Mouse (Mus musculus): ENCODE results near the gene Slc43a1. TPM values are rescaled to one million over a fixed set of nuclear protein-coding genes. Genes with fewer than 3 reads are reported as not detected.

Slc43a1 gene
- polyA plus RNA-seq, 1 experiment from 2014 or later, result 14.3 TPM

DNA sequence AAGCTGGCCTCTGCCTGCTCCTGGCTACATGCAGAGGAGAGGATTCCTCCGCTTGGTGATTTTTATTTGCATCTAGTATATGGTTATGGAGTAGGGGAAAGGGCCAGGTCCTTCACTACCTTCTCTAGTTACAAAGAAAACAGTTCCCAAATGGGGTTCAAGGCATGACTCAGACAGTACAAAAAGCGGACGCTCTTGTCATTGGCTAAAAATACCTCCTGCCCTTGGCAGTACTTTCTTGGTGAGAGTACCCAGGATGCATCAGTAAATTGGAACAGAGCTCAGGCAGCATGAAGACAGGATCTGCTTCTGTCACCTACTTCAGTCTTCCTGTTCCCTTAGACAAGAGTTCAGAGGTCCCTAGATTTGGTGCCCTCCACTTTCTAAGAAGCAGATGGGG is 18.8 kb upstream of the Slc43a1 start:
- H3K9me3 ChIP-seq (ENCODE audit: control insufficient read depth, low read length), result no peaks in the 10 kb centered on the region
- H3K4me3 ChIP-seq (ENCODE audit: low read depth, low read length), result no peak overlapping the region
- 50% methylated on average over 3 of the region's 3 CpGs for WGBS
- DNase-seq (ENCODE audit: low spot score) (no peak), ATAC-seq (ENCODE audit: low read depth) (no peak)
- no peaks in the 10 kb centered on the region; the same call in 1 of the 2 replicates for H3K27me3 ChIP-seq (replicated peaks; ENCODE audit: control insufficient read depth, insufficient read depth, low read length)
- H3K27ac ChIP-seq (replicated peaks; ENCODE audit: low read depth, low read length), result no peak overlapping the region
- no peak overlapping the region for H3K4me2 ChIP-seq (ENCODE audit: low read depth, low read length)
- H3K36me3 ChIP-seq (ENCODE audit: control insufficient read depth, insufficient read depth, low read length), result no peaks in the 10 kb centered on the region
- H3K4me1 ChIP-seq (ENCODE audit: control insufficient read depth, insufficient read depth, low read length), result no peaks in the 10 kb centered on the region
- no peak overlapping the region for H3K9ac ChIP-seq (ENCODE audit: low read depth, low read length)

DNA sequence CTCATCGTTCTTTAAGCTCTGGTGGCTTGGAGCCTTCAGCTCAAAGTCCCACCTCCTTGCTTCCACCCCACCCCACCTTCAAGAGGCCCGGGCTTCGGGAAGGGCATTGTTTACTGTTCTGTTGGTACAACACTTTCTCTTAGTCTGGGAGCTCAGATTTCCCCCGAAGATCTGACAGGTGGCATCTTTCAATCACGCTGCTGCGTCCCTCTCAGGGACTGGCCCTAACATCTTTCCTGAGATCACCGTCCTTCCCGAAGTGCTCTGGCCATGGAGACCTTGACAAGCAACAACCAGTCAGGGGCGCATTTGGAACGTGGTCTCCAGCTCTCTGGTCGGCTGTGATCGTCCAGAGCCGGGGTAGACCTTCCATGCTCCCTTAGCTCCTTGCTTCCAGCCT is 16.1 kb upstream of the Slc43a1 start, which contains the start of gene Smtnl1:
TSS of gene Smtnl1 (minus strand) at position 101 of the 400 bp plus-strand sequence.
- no peak for DNase-seq (ENCODE audit: low spot score)
- WGBS, result 52% methylated on average over 13 of the region's 13 CpGs
- H3K4me3 ChIP-seq (ENCODE audit: low read depth, low read length), result no peak within 1 kb of the TSS
- H3K27me3 ChIP-seq (replicated peaks; ENCODE audit: control insufficient read depth, insufficient read depth, low read length), result no peaks in the 10 kb centered on the region; the same call in 1 of the 2 replicates
- ATAC-seq (ENCODE audit: low read depth), result no peak
- no peaks in the 10 kb centered on the region for H3K9me3 ChIP-seq (ENCODE audit: control insufficient read depth, low read length)
- H3K9ac ChIP-seq (ENCODE audit: low read depth, low read length), result no peak within 1 kb of the TSS
- no peak within 1 kb of the TSS for H3K27ac ChIP-seq (replicated peaks; ENCODE audit: low read depth, low read length)
- H3K36me3 ChIP-seq (ENCODE audit: control insufficient read depth, insufficient read depth, low read length), result no peaks in the 10 kb centered on the region
- no peak within 1 kb of the TSS for H3K4me2 ChIP-seq (ENCODE audit: low read depth, low read length)
- H3K4me1 ChIP-seq (ENCODE audit: control insufficient read depth, insufficient read depth, low read length), result peaks cover 2% of the 10 kb centered on the region; the same call in 1 of the 2 replicates

DNA sequence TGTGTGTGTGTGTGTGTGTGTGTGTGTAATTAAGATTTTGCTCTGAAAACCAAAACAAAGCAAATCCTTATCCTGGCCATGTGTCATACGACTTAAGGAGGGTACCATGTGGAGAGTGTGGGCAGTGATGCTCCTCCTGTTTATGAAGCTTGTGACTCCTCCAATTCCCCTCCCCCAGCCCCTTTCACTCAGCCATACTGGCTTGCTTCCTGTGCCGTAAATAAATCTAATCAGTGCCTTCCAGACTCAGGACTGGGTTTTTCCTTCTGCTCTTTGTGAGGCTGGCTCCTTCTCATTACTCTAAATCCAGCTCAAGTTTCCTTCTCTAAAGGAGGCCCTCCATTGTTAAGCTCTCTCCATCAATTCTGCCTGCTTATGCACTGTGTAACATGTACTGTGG is 15.4 kb upstream of the Slc43a1 start:
- H3K27me3 ChIP-seq (replicated peaks; ENCODE audit: control insufficient read depth, insufficient read depth, low read length), result no peaks in the 10 kb centered on the region; the same call in 1 of the 2 replicates
- 13% methylated on average over 2 of the region's 2 CpGs for WGBS
- DNase-seq (ENCODE audit: low spot score) (peak; percentile 26), ATAC-seq (ENCODE audit: low read depth) (peak; percentile 18; the same call in 1 of the 2 replicates)
- no peak overlapping the region for H3K9ac ChIP-seq (ENCODE audit: low read depth, low read length)
- H3K4me3 ChIP-seq (ENCODE audit: low read depth, low read length), result no peak overlapping the region
- H3K36me3 ChIP-seq (ENCODE audit: control insufficient read depth, insufficient read depth, low read length), result no peaks in the 10 kb centered on the region
- H3K4me2 ChIP-seq (ENCODE audit: low read depth, low read length), result no peak overlapping the region
- no peaks in the 10 kb centered on the region for H3K9me3 ChIP-seq (ENCODE audit: control insufficient read depth, low read length)
- no peak overlapping the region for H3K27ac ChIP-seq (replicated peaks; ENCODE audit: low read depth, low read length)
- peaks cover 5% of the 10 kb centered on the region; the same call in 1 of the 2 replicates for H3K4me1 ChIP-seq (ENCODE audit: control insufficient read depth, insufficient read depth, low read length)

DNA sequence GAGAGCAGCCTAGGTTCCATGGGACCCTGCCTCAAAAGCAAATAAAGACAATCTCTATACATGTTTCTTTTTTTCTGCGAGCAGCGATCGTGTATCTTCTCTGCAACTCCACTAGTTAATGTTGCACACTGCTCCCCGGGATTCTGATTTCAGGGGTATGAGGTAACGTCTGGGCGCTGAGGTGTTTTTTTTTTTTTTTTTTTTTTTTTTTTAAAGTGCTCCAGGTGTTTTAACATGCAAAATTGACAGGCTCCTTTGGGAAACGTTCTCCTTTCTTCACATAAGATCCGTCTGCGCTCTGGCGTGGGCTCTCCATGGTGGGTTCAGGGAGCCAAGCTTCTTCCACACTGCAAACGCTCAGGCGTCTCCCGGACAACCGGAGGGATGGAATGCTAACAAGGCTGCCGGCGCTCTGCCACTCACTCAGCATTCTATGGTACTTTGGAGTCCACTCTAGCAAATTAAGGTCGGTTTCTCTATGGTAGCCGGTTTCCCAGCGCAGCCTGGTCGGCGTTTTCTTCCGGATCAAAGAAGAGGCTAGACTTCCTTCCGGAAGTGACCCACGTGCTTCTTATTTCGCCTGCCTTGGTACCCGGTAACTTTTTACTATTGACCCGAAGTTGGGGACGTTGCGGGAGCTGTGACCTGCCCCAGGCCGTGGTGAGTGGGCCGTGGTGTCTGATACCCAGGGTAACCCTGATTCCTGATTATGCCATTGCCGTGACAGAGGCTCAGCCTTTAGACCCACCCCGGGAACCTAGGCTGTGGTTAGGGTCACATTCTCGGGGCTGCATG is 12.0 kb upstream of the Slc43a1 start, which contains the start of gene Timm10:
TSS of gene Timm10 (plus strand) at position 510 of the 795 bp plus-strand sequence.
- Histone ChIP-seq H3K27ac (replicated peaks; ENCODE audit: low read depth, low read length) (no peak within 1 kb of the TSS; the same call in 1 of the 2 replicates), H3K4me2 (ENCODE audit: low read depth, low read length) (peak within 1 kb of the TSS; percentile 99), H3K9ac (ENCODE audit: low read depth, low read length) (peak within 1 kb of the TSS; percentile 69), H3K27me3 (replicated peaks; ENCODE audit: control insufficient read depth, insufficient read depth, low read length) (no peaks in the 10 kb centered on the region), H3K36me3 (ENCODE audit: control insufficient read depth, insufficient read depth, low read length) (0 out of 2 replicates have a peak, but pooled peaks cover 6% of the 10 kb centered on the region), H3K4me3 (ENCODE audit: low read depth, low read length) (peak within 1 kb of the TSS; percentile 72), H3K4me1 (ENCODE audit: control insufficient read depth, insufficient read depth, low read length) (peaks cover 5% of the 10 kb centered on the region; the same call in 1 of the 2 replicates), H3K9me3 (ENCODE audit: control insufficient read depth, low read length) (no peaks in the 10 kb centered on the region)
- peak; percentile 96 for ATAC-seq (ENCODE audit: low read depth)
- 0% methylated on average over 34 of the region's 34 CpGs for WGBS
- peak; percentile 97 for DNase-seq (ENCODE audit: low spot score)

DNA sequence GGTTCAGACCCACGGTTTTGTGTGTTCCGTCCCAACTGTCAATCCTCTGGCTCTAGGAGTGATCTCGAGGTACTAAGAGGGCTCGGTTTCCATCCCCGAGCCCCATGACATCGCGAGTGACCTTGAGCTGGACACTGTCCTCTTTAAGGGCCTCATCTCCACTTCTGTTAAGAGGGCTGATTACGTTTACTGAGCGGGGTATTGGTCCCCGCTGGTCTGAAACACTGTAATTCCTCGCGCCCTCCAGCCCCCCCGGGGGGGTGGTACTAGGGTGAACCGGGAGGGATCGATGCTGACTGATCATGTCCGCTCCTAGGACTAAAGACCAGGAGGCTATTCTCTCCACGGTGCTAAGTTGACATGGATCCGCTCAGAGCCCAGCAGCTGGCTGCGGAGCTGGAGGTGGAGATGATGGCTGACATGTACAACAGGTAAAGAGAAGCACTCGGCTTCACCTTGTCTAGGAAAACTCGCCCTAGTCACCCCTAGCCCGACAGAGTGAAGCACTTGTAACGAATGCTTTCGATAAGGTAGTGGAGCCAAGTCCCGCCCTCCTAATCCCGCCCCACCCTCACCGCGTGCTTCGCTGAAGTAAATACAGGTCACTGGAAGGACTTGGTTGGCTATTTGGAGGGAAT is 11.2 kb upstream of the Slc43a1 start:
- peaks cover 5% of the 10 kb centered on the region; the same call in 1 of the 2 replicates for H3K4me1 ChIP-seq (ENCODE audit: control insufficient read depth, insufficient read depth, low read length)
- no peak; the same call in 1 of the 2 replicates for ATAC-seq (ENCODE audit: low read depth)
- DNase-seq (ENCODE audit: low spot score), result no peak
- H3K27me3 ChIP-seq (replicated peaks; ENCODE audit: control insufficient read depth, insufficient read depth, low read length), result no peaks in the 10 kb centered on the region
- no peak overlapping the region for H3K27ac ChIP-seq (replicated peaks; ENCODE audit: low read depth, low read length)
- peak overlapping the region; percentile 72 for H3K4me3 ChIP-seq (ENCODE audit: low read depth, low read length)
- peak overlapping the region; percentile 99 for H3K4me2 ChIP-seq (ENCODE audit: low read depth, low read length)
- H3K9ac ChIP-seq (ENCODE audit: low read depth, low read length), result peak overlapping the region; percentile 69
- H3K9me3 ChIP-seq (ENCODE audit: control insufficient read depth, low read length), result no peaks in the 10 kb centered on the region
- 0 out of 2 replicates have a peak, but pooled peaks cover 6% of the 10 kb centered on the region for H3K36me3 ChIP-seq (ENCODE audit: control insufficient read depth, insufficient read depth, low read length)
- 1% methylated on average over 29 of the region's 29 CpGs for WGBS

DNA sequence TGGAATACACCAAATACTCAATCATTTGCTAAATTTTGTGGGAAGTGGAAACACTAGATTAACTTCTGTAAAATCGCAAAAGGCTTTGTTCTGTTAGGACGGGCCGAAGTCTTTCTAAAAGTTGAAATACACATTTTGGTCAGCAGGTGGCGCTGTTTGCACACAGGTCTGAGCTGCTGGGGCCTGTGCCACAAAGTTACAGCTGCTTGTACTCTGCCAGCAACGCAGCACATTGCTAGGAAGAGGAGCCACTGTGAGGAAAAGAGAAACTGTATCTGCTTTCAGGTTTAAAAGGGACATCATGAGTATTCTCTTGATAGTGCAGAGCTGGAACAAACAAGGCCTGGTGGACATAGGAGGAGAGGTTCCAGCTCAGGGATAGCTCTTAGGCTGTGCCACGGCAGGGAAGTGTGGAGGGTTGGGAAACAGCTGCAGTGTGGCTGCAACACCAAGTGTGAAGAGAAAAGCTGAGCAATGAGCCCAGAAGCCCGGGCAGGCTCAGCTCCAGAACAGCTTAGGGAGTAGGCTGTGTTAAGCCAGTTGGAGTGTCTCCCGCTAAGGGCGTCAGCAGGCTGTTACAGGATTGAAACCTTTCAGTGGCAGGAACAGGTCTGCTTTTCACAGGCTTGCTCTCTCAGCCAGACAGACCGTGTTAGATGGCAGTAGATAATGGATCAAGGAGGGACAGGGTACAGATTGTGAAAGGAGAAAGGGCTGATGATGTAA is 6.8 kb upstream of the Slc43a1 start:
- Histone ChIP-seq H3K27ac (replicated peaks; ENCODE audit: low read depth, low read length) (peak overlapping the region; percentile 19), H3K4me3 (ENCODE audit: low read depth, low read length) (no peak overlapping the region), H3K4me1 (ENCODE audit: control insufficient read depth, insufficient read depth, low read length) (peaks cover 5% of the 10 kb centered on the region; the same call in 1 of the 2 replicates), H3K4me2 (ENCODE audit: low read depth, low read length) (no peak overlapping the region), H3K9me3 (ENCODE audit: control insufficient read depth, low read length) (no peaks in the 10 kb centered on the region), H3K9ac (ENCODE audit: low read depth, low read length) (peak overlapping the region; percentile 30; the same call in 1 of the 2 replicates), H3K27me3 (replicated peaks; ENCODE audit: control insufficient read depth, insufficient read depth, low read length) (no peaks in the 10 kb centered on the region), H3K36me3 (ENCODE audit: control insufficient read depth, insufficient read depth, low read length) (0 out of 2 replicates have a peak, but pooled peaks cover 6% of the 10 kb centered on the region)
- peak; percentile 93 for DNase-seq (ENCODE audit: low spot score)
- 34% methylated on average over 10 of the region's 10 CpGs for WGBS
- ATAC-seq (ENCODE audit: low read depth), result peak; percentile 79

DNA sequence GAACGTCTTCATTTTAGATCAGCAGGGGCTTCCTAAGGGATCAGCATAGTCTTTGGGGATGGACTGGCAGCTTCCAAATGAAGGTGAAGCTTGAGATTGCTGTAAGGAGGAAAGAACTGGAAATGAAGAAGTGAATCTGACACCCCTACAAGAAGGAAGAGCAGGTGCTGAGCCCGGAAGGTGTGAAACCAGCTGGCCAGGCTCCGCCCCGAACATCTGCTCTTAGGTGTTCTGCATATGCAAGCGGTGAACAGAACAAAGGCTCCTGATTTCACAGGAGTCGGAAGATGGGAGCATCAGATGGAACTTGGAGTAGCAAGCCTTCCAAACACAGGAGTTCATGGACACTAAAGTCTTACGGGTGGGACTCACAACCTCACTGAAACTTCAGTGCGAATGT is 1.5 kb upstream of the Slc43a1 start:
- Histone ChIP-seq H3K9me3 (ENCODE audit: control insufficient read depth, low read length) (no peaks in the 10 kb centered on the region), H3K9ac (ENCODE audit: low read depth, low read length) (no peak overlapping the region), H3K27ac (replicated peaks; ENCODE audit: low read depth, low read length) (no peak overlapping the region), H3K4me2 (ENCODE audit: low read depth, low read length) (no peak overlapping the region), H3K4me3 (ENCODE audit: low read depth, low read length) (no peak overlapping the region), H3K4me1 (ENCODE audit: control insufficient read depth, insufficient read depth, low read length) (peaks cover 14% of the 10 kb centered on the region), H3K36me3 (ENCODE audit: control insufficient read depth, insufficient read depth, low read length) (no peaks in the 10 kb centered on the region), H3K27me3 (replicated peaks; ENCODE audit: control insufficient read depth, insufficient read depth, low read length) (0 out of 2 replicates have a peak, but pooled peaks cover 6% of the 10 kb centered on the region)
- WGBS, result 57% methylated on average over 8 of the region's 8 CpGs
- no peak for ATAC-seq (ENCODE audit: low read depth)
- DNase-seq (ENCODE audit: low spot score), result no peak

Data from embryonic facial prominence, embryonic 14.5 days (tissue).